Mouse (Mus musculus) erythroblast, embryonic 14.5 days (primary cell): ENCODE measurements around the gene Rab29.

Experiments
- GATA1 ChIP-seq: IDR thresholded peaks from 2 replicates; pipeline ENCODE4 v1.6.1; 2012; ENCODE audit warnings: low read length, inconsistent platforms, mixed read lengths
- TAL1 ChIP-seq: IDR thresholded peaks from 3 replicates; pipeline ENCODE4 v1.6.1; 2012; ENCODE audit warnings: low read length, inconsistent platforms, mixed read lengths

DNA sequence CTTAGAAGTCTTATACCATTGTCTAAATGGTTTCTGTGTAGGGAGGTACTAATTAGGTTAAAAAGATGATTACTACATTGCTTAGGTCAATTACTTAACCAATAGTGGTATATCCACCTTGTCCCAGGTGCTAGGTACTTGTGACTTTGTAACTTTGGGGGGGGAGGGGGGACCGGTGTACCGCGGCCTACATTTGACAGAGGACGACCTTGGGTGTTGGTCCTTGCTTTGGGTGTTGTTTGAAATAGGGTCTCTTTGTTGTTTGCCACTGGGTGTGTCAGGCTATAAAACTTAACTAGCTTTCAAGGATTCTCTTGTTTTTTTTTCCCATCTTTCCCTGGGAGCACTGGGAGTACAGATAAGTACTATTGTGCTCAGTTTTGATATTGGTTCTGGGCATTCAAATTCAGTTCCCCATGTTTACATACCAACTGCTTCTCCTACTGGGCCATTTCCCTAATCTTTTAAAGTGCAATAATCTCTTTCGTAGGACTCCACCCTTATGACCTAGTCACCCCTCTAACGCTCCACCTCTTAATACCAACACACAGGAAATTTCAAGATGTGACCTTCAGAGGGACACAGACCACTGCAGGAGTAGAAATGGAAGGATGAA lies 23.1 kb downstream of the Rab29 start:
- no peak for TF ChIP-seq GATA1
- TF ChIP-seq TAL1: no peak
